Mouse (Mus musculus): Measurements from ENCODE around the gene Etv2.

Etv2 gene

DNA sequence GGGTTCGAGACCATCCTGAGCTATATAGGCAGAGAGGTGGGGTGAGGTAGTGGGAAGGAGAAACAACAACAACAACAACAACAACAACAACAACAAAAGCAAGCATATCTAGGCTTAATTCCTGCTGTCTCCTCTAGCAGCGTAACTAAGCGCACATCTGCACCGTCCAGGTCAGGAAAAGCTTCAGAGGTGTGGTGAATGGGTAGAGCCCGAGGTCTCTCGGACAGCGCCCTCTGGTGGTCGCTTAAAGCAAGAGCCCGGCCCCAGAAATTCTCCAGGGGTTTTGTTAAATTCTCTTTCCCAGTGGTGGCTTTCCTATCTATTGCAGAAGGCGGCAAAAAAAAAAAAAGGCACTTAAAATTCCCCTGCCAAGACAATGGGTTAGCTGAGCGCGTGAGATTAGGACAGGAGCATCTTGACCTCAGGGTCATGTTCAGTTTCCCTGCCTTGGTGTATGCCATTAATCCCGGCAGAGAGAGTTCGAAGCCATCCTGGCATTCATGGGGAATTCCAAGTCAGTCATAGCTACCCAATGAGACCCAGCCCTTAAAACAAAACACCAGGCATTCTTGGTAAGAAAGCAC lies 22.0 kb downstream of the Etv2 start:
- peak; percentile 36 for DNase-seq (ENCODE audit: low spot score)

DNA sequence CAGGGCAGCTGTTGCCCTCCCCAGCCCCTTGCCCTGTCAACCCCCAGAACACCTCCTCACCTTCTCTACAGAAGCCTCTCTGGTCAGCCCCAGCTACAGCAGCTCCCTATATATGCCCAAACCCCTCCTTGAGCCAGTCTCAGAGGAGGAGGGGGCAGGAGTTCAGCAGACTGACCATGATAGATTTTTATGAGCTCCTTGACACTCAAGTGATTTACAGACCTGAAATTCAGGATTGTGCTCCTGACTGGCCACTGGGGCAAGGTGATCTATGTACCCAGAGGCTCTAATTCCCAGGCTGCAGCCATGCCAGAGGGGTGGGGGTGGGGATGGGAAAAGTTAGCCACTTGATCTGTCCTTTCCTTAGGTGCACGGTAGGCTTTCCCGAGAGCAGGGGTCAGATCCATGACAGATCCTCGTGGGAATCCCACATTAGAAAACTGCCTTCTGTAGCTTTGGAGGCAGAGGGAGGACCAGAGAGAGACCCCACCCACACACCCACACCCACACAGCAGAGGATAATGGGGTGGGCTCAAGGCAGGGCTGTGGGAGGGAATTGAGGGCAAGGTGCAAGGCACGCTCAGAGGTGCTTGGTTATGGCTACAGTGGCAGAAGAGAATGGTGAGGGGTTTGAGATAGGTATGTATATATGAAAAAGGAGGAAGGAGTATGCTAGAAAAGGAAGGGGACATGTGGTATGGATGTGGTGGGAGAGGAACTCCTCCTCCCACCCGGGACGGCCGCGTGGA lies 22.8 kb downstream of the Etv2 start, which contains the start of gene Upk1a:
Gene Upk1a (minus strand): TSS at position 194 of the 749 bp plus-strand sequence.
- no peak for DNase-seq (ENCODE audit: low spot score)

DNA sequence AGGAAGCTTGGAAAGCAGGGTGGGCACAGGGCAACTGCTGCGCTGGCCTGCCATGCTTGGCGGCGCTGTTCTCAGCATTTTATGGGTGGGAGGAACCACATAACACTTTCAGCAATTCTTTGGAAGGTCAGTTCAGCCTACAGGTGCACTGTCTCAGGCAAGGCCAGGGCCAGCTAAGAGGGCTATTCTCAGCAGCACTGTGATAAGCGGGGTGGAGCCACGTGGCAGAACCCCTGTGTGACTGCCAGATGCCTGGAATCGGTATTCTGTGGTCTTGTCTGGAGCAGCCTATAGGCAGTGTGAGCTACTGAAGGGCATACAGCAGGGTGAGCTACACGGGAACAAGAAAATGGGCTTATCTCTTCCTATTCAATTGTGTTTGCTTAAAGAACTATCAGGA lies 25.6 kb downstream of the Etv2 start:
- no peak for DNase-seq (ENCODE audit: low spot score)

DNA sequence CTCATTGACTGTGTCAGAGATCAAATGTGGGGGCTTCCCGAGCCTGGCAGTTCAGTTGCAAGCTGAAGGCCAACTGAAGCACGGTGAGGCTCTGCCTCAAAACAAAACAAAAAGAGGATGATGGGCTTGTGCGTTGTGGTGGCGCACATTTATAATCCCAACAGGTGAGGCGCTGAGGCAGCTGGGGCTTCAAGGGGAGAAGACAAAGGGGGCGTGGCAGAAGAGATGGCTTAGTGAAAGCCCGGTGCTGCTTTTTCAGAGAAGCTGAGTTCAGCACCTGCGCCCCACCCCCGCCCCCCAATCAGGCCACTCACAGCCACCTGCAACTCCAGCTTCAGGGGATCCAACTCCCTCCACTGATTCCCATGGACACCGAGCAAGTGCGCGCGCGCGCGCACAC lies 27.2 kb downstream of the Etv2 start:
- DNase-seq (ENCODE audit: low spot score) = no peak

DNA sequence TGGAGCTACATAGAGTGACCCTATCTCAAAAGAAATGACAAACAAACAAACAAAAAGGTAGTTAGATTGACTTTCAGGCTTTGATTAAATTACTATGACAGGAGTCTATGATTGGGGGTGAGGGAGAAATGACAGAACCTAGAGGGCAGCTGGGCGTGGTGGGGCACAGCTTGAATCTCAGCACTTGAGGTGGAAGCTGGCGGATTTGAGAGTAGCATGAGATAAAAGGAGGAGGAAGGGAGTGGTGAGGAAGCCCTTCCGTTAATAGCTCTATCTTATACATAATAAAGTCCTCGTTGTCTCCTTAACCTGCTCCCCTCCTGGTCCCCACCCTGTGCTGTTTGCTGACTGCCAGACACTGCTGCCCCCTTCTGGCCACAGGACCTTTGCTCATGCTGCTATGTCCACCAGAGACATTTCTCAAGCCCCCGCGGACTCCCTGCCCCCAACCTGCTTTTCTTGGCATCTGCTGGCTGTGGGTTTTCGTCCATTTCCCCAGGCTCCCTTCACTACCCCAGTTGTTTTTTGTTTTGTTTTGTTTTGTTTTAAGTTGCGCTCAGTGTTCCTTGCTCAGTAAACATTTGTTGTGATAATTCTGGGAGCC lies 27.8 kb downstream of the Etv2 start:
- no peak for DNase-seq (ENCODE audit: low spot score)

DNA sequence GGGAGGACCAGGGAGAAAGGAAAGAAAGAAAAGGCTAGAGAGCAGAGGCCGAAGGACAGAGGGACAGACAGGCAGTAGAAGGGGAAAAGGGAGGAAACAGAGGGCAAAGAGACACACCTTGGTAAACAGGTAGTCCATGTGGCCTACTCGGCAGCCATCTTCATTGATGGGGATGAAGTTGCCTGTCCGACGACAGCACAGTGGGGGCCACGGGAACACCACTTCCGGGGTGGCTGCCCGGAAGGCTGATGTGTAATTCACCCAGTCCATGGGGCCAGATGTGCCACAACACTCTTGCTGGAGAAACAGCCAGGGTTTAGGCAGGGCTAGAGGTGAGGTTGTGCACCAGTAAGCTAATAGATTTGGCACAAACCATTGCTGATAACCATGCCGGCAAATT lies 30.7 kb downstream of the Etv2 start:
- DNase-seq (ENCODE audit: low spot score) = no peak

DNA sequence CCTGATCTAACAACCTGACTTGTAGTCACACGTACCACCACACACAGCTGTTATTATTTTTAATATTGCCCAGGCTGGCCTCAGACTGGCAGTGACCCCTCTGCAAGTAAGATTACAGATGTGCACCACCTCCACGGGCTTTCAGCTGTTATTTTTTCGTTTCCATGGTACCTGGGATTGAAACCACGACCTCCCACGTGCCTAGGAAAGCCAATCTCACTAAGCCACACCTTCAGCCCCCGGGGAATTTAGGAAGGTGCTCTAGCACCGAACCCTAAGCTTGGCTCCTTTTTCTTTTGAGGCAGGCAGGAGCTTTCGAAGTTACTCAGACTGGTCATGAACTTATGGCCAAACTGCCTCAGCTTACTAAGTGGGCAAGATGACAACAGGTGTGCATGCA lies 31.2 kb downstream of the Etv2 start:
- DNase-seq (ENCODE audit: low spot score) = no peak

DNA sequence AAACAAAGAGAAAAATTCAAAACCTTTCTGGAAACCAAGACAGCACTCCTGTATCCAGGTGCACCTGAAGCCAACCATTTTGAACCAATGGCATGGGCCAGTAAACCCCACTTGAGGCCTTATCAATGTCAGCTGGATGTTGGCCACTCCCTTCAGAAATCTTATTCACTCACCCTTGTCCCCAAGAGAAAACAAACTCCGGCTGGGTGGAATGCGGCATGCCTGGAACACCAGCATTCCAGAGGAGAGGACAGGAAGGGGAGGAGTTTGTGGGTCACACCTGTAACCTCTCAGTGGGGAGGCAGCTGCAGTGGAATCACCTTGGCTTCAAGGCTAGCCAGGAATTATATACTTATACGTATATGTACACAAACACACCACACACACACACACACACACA lies 33.1 kb downstream of the Etv2 start:
- DNase-seq (ENCODE audit: low spot score) = no peak

DNA sequence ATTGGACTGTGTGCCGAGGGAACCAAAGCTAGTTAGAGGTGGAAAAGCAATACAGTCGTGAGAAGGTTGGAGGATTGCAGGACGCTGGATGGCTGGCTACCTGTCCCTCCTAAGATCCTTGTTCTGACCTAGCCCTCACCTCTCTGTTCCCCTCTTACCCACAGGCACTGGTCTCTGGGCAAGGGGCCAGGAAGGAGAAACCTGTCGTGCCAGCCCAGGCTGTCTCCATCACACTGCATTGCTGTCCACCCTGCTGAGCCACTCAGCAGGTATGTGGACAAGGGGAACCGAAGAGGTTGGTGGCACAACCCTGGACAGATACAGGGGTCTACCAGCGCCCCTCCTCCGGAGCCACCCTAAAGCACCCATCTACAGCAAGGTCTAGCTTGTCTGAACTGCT lies 35.0 kb downstream of the Etv2 start:
- DNase-seq (ENCODE audit: low spot score) = no peak

DNA sequence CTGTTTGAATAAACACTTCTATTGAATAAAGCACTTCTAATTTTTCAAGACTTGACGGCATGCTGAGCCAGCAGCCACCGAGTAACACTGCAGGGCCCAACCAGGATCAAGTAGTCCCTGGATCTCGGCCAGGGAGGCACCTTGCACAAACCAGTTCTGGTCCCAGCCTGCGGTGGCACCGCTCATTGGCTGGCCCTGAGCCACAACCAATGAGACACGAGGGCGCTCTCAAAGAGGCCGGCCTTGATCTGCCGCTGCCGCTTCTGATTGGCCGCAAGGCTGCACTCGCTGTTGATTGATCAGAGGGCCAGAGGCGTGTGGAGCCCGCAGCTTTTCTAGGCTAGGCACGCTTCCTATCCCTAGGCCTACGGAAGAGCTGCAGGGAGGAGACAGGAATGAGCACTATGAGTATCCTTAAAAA lies 35.7 kb downstream of the Etv2 start:
- no peak for DNase-seq (ENCODE audit: low spot score)

DNA sequence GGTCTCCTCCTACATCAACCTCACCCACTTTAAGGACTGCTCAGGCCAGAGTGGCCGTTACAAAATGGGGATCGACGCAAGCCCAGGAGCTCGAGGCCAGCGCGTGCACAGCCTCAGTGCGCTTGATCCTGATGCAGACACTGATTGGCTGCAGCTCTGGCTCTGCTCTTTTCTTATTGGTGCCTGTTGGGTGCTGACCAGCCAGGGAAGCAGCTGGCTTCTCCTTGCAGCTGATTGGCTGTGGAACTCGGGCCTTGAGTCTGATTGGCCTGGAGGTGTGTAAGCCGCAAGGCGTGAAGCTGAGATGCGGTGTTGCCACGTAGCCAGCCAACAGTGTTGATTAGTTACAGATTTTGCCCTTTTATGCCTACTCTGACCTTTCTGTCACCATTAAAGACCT lies 36.9 kb downstream of the Etv2 start, which contains the start of gene Zbtb32:
Gene Zbtb32 (minus strand): TSS at position 124 of the 400 bp plus-strand sequence.
- DNase-seq (ENCODE audit: low spot score) = no peak

DNA sequence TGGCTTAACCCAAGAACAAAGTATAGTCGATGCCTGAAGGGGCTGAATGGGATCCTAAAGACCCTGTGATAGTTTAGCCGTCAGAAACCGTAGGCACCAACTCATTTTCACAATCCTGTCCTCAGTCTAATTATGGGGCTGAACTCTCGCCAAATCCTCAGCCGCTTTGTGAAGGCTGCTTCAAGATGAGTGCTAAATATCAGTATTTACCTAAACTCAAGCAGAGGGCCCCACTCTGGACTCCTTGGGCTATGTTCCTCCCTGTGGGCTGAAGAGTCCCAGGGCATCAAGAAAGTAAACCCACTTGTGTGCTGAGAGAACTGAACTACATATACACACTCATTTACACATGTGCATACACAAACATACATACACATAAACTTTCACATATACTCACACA lies 38.8 kb downstream of the Etv2 start:
- DNase-seq (ENCODE audit: low spot score) = no peak

DNA sequence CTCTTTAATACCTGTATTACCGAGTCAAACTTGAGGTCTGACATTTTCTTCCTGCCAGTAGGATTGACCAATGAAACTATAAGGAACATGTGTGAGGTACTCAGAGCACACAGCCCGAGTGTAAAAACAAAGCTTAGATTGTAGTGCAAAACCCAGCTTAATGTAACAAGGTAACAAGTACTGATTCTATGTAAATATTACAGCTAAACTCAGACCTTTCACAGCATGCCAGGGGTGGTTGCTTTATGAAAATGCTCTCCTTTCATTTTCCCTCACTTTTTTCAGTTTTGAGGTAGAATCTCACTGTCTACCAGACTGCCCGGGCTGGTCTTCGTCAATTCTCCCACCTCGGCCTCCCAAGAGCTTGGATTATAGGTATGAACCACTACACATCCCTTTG lies 39.6 kb downstream of the Etv2 start:
- DNase-seq (ENCODE audit: low spot score) = no peak

DNA sequence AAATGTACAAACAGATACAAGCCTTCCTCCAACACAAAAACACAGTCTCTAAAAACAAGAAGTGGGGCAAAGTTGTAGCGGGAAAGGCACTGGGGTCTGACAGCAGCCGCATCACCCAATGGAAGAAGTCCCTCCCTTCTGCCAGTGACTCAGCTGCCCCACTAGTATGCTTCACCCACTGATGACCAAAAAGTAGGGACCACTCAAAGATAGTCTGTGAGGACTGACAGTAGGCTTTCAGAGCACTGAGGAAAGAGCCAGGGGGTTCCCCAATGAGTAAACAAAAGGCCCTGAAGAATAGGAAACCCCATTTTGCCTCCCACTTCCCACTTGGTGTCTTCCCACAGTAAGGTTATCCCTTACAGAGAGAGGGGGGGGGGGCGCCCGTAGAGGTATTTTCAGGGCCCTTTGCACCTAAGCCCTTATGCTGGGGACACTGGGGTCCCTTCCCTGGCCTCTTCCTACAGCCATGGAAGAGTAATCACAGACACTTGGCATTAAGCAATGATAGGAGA lies 41.1 kb downstream of the Etv2 start:
- no peak for DNase-seq (ENCODE audit: low spot score)

DNA sequence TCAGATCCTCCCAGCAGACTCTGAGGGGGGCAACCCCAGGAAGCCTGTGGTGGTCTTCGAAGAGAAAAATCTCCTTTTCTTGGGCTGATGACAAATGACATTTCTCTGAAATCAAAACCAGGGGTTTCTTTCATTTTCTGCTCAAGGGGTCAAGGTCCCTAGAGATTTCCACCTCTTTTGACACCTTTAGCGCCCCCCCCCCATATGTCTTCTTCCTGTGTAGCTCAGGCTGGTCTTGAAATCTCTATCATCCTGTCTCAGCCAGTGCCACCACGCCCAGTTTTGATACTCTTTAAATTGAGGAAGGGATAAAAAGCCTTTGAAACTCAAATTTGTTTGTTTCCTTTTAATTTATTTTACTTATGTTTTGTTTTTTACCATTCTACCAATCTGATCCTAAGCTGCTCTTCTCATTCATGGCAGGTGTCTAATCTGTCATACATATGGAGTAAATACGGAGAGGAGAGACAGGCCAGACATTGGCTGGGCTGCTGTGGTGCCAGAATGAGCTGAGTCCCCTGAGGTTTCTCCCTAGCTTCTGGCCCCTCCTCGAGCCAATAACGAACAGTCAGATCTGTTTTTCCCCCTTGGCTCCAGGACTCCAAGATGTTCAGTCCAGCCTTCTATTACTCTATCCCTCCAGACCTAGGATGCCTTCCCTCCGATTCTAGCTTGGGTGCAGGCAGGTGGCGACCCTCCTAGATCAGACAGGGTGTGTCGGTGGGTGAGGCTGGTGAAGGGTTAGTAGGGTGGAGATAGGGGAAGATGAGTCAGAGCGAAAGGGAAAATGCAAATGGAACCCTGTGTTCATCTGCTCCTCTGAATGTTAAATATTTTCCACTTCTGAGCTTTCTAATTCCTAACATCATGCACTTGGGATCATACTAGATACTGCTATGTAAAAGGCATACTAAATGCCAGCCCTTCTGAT lies 41.8 kb downstream of the Etv2 start:
- DNase-seq (ENCODE audit: low spot score) = no peak

DNA sequence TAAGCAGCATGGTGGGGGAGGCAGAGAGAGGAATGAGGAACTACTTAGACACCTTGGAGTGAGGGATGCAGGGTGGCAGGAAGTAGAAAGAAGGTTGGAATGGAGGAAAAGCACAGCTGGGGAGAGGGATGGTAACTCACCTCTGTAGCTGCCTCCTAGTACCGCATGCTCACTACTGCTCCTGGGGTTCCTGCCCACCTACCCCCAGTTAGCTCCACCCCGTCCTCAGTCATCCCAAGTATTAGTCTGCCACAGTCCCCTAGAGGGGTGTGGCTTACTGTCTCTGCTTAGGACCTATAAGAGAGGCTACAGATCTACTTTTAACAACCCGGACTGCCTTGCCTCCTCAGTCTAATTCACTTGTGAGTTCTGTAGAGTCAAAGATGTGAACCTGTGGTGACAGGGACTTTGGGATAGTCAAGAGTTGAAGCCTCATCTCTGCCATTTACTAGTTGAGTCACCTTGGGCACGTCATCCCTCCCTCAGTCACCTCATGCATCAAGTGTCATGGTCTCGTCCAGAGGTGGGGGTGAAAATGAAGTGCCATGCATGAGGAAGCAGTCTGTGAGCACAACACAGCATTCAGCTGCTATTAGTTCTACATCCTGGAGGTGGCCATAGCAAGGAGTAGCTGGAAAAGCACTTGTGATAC lies 42.8 kb downstream of the Etv2 start:
- DNase-seq (ENCODE audit: low spot score) = no peak

DNA sequence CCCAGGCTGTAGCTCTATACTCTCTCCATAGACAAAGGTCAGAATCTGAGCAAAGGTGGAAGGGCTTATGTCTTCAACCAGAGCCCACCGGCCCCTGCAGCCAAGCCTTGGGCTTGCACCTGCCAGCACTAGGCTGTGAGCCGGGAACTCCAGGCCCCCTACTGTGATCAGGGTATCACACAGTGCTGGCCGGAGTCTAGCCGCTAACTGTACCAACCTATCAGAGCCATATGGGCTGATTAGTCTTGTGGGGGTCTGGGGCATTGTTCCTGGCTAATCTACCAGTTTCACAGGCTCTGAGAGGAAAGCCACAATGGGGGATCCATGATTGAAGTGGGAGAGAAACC lies 44.1 kb downstream of the Etv2 start:
- no peak for DNase-seq (ENCODE audit: low spot score)

DNA sequence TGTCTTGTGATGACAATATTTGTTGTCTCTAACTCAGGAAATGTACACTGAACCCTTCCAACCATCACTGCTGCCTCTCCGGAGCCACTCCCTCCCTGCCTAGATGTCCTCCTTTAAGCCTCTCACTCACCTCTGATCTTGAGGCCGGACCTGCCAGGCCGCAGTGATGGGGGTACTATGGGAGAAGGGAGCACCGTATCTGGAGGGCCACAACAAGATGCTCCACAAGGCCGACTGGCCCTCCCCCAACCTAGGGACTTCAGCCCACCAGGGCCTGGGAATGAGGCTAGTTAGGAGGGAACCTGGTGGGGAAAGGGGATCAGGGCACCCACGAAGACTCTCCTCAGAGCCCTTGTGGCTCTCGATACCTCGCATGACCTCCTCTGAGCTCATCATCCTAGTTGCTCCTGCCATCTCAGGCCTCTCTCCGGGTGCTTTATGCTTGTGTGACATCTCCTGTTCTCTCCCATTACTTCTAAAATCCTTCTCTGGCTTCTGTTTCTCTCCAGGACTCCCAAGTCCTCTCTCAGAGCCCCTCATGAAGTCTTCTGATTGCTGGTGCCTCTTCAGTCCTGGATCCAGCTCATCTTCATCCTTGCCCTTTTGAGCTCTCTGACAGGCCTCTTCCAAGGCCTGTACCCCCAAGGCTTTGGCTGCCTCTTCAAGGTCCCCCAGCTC lies 44.6 kb downstream of the Etv2 start:
- DNase-seq (ENCODE audit: low spot score) = no peak

DNA sequence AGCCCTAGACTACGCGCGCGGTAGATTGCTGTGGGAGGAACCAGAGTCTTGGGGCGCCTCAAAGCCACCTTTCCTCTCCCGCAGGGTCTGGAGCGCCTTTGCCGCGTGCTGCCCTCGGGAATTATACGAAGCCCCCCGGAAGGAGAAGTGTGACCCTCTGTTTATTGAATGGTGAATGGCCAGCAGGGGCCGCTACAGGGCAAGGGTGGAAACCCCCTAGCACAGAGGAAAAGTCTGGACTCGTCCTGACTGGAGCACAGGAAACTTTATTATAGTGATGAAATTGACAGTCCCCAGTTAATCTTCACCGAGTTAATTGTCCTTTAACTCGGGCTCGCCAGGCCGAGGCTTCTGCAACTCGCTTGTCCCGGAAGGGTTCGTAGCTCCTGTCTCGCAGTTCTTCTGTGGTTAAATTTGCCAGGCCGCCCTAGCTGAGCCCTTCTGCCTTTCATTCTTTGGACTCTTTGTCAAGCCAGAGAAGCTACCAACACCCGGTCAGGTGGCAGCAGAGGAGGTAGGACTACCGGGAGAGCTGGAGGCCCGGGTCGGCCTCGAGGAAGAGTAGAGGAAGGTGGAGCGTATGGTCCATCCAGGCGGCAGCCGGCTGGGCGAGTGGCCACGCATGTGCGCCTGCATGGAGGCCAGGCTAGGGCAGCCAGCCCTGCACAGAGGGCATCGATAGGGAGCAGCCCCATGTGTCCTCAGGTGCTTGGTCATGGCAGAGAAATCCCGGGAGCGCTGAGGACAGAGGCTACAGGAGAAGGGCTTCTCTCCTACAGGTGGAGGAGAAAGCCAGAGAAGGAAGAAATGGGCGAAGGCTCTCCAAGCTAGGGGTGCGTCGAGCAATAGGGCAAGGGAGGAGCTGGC lies 46.0 kb downstream of the Etv2 start:
- peak; percentile 78 for DNase-seq (ENCODE audit: low spot score)
